Mouse (Mus musculus) kidney, adult 10 weeks (tissue): ENCODE results near the gene Thoc6. TPM values are rescaled to one million over a fixed set of nuclear protein-coding genes. Genes with fewer than 3 reads are reported as not detected.

ENCODE experiments used
- polyA plus RNA-seq: library from polyadenylated mRNA; stranded (reverse); fragments of 350-450 nt; fragmentation: Illumina TruSeq; extraction: RNeasy Lipid Tissue Mini Kit (QIAGEN cat#74804); gene quantifications from one replicate; pipeline ENCODE4 v1.2.3, GENCODE M21; 2014; ENCODE audit warnings: low read depth, low replicate concordance

Gene Thoc6
- polyA plus RNA-seq: 1.8 TPM

DNA sequence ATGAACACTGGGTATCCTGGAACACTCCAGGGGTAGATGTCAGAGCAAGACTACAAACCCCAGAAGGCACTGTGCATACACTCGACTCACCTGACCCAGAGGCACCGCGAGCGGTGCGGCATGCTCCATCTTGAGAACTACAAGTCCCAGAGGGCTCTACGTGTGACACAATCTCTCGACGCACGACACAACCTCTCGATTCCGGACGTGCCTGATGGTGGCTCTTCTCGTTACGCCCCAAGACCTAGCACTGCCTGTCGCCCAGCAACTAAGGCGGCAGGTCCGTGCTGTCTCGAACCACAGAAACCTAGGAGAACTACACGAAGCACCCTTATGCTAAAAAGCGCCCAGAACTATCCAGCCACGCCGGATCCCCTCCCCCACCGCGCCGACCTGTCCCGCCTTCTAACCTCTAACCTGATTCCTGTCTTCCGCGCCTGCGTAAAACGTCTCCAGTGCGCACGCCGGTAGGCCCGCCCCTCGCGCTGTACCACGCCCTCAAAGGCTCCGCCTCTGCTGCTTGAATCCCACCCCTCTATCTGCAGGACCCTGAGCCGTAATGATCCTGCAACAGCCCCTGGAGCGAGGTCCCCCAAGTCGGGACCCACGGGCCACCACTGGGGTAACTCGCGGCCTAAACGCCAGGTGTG is at the start of gene Thoc6, which contains the start of gene Hcfc1r1:
Gene Thoc6 (minus strand): TSS at position 459 of the 650 bp plus-strand sequence.
Gene Hcfc1r1 (plus strand): TSS at position 173 of the 650 bp plus-strand sequence.

DNA sequence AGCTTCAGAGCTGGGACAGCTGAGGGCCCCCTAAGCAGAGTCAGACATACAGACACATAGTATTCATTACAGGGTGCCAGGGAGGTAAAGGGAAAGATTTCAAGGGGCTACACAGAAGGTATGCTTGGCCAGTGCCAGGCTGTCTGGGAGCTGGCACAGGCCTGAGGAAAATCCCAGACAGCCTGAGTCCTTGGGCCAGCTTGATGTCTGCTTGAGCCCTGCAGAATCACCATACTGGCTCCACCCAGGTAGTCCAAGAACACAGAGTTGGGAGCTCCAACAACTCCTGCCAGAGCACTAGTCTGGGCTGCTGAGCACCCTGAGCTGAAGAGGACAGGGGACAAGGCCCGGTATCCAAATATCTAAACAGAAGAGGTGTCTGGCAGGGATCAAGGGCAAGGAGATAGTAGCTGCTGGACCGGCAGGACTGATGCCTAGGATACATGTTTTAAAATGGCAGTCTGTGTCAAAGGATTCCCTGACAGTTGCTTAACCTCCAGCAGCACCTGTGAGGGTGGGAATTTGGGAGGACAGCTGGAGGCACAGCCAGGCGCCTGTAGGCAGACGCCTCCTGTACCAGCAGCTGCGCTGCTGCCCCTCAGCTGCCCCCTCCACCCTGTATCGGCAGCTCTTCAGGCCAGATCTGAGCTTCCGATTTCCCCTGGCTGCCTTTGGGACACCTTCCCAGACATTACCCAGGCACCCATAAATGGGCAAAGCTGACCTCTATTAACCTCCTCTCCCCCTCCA is 48.9 kb upstream of the Thoc6 start, which contains the start of gene 1520401A03Rik:
Gene 1520401A03Rik (minus strand): TSS at position 408 of the 750 bp plus-strand sequence.

DNA sequence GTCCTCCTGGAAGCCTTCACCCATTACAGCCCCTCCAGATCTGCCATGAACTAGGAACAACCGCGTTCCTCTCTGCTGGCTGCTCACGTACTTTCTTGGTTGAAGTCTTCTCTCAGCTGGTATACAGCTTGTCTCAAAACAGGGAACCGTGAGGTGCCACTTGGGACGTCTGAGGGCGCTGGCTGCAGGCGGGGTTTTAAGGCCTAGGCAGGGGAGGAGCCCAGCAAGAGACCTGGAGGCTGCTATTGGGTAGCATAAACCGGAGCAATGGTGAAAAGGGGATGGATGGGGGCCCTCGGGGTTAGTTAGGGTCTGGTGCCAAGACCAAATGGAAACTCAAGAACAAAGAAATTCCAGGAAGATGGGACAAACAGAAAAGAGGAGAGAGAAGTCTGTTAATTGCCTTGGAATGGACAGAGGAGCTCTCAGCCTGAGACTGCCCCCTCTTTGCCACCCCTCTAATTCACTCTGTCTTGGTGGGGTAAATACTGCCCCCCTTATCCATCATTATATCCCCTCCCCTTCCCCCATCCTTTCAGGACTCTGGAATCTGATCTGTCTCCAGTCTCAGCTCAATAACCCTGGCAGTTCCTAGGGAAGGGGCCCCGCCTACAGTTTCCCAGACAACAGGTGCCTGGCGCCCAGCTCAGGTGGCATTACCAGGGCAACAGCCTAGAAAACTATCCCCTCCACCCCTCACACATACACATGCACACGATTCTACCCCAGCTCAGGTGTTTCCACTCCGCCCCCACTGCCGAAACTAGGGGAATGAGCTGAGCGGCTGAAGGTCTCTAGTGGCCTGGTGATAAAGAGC is 10.4 kb upstream of the Thoc6 start, which contains the start of gene Cldn9:
Gene Cldn9 (minus strand): TSS at position 171 of the 817 bp plus-strand sequence.

DNA sequence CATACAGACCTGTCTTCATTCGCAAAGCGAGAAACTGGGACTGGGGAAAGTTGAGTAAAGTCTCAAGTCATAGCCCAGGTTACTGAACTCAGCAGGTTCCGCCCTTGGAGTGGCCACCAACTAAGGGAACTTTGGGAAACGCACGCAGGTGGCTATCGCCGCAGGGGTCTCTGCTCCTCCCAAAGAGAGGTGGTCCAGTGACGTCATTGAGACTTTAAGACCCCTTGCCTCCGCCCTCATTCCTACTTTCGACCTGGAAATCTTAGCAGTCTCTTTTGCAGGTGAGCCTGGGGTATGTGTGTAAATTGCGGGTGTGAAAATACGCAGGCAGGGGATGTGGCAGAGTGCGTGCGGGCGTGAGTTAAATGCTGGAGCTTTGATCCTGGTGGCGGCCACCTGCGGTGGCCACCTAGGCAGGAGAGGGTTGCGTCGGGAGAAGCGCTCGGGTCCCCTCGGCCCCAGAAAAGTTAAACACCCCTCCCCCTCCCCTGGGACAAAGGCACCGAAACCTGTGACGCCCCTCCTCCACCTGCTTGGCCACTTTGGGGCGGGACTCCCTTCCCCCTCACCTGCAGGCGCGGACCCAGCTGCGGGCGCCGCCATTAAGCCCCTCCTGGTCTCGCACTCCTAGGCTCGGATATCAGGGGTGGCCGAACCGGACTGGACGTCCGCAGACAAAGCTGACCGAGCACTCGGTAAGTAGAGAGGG is 5.6 kb upstream of the Thoc6 start, which contains the start of gene Cldn6:
Gene Cldn6 (plus strand): TSS at position 123 of the 709 bp plus-strand sequence.

DNA sequence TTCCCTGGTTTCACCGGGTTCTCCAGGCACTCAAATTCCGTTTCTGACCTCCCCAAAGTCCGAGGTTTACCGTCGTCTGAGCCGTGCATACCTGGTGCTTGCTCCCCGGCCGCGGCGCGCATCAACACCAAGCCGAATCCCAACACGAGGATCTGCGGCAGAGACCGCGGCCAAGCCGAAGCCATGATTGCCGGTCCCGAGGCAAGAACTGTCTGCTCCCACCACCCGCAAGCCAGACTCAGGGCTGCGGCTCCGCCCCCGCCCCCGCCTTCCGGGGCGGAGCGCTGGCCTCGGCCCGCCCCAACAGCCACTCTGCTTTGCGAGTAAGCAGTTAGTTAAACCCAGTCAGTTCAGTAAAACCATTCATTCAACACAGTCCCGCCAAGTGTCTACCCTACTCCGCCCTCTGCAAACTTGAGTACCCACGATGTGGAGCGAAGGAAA is 3.6 kb upstream of the Thoc6 start, which contains the start of gene Tnfrsf12a:
Gene Tnfrsf12a (minus strand): TSS at position 233 of the 444 bp plus-strand sequence.

DNA sequence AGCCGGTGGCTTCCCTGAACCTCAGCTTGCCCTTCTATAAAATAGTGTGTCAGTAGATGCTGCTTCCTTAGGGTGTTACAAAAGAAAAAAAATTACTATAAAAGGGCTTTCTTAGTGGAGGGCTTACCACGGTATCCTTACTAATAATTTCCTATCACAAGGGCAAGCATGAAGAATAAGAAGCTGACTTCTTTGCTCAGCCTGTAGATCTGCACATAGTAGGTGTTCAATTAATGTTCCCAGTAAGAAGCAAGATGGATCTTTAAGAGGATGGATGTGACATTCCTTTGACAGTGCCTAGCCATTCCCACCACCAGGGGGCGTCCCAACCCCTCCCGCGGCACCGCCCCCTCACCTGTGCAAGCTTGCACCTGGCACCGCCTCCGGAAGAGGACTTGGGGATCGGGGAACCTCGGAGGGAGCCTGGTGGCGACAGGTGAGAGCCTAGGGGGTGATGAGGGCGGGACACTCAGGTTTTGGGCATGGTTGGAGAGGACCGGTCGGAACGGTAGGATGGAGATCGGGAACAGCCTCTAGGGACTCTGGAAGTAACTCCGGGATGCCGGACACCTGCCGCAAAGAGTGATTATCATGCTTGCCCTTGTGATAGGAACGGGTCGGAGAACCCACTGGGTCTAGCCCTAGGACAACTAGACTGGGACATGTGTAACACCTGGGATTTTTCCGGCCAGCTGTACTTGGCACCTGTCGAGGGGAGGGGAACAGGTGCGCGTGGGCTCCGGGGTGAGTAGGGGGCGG is 13.4 kb downstream of the Thoc6 start, which contains the start of gene Bicdl2:
Gene Bicdl2 (plus strand): TSS at position 390 of the 759 bp plus-strand sequence.

DNA sequence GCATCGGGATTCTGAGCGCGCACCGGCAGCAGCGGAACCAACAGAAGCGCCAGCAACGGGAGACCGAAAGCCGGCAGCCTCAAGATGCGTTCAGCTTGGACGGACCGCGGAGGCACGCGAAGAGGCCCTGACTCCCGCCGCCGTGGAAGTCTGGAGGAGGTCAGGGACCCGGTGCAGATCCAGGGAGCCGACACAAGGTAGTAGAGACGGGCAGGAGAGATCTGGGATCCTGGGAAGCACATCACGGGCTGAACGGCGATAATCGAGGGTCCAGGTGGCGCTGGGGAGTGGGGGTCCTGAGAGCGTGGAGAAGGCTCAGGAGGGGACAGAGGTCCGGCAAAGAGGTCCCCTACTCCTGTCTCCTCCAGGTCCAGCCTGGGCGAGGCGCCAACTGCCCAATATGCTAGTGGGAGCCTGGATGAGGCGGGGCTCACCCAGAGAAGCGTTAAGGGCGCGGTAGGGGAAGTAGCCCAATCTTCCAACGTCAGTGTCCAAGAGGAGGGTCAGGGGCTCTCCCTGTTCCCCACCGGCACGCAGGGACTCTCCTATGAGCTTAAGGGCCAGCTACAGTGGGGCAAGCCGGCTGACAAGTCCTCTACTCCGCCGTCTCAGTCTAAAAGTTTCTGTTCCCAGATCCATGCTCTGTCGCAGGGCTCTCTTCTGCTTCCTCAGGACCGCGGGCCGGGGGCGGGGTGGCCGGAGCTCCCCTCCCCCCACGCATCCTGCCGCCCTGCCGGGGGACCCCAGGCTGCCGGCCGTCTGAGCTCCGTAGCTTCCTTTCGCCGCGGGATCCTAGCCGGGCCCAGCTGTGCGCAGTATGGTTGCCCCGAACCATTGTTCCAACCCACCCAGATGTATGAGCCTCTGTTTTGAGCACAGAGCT is 28.8 kb downstream of the Thoc6 start, which contains the start of gene Mmp25:
Gene Mmp25 (minus strand): TSS at position 665 of the 883 bp plus-strand sequence.

Other genes starting within 250 kb of the Thoc6 start
- not detected for gene Vmn2r117, start 194.2 kb downstream of the Thoc6 start, polyA plus RNA-seq
- 0.32 TPM for gene Zfp213, start 109.6 kb downstream of the Thoc6 start, polyA plus RNA-seq
- gene Zfp13, start 74.4 kb downstream of the Thoc6 start, polyA plus RNA-seq: not detected
- gene Zscan10, start 73.0 kb downstream of the Thoc6 start, polyA plus RNA-seq: not detected
- gene Mmp25, start 28.6 kb downstream of the Thoc6 start, polyA plus RNA-seq: 0.08 TPM
- gene Bicdl2, start 13.4 kb downstream of the Thoc6 start, polyA plus RNA-seq: 0.28 TPM
- 7.0 TPM for gene Hcfc1r1, start 286 bp downstream of the Thoc6 start, polyA plus RNA-seq
- 0.65 TPM for gene Tnfrsf12a, start 3.6 kb upstream of the Thoc6 start, polyA plus RNA-seq
- gene Cldn6, start 5.4 kb upstream of the Thoc6 start, polyA plus RNA-seq: 0.32 TPM
- gene Cldn9, start 10.1 kb upstream of the Thoc6 start, polyA plus RNA-seq: not detected
- not detected for gene 1520401A03Rik, start 48.9 kb upstream of the Thoc6 start, polyA plus RNA-seq
- not detected for gene Pkmyt1, start 52.5 kb upstream of the Thoc6 start, polyA plus RNA-seq
- 0.65 TPM for gene Paqr4, start 67.0 kb upstream of the Thoc6 start, polyA plus RNA-seq
- not detected for gene Kremen2, start 72.0 kb upstream of the Thoc6 start, polyA plus RNA-seq
- 0.65 TPM for gene Flywch1, start 97.7 kb upstream of the Thoc6 start, polyA plus RNA-seq
- not detected for gene Flywch2, start 112.2 kb upstream of the Thoc6 start, polyA plus RNA-seq
- 69.0 TPM for gene Srrm2, start 116.7 kb upstream of the Thoc6 start, polyA plus RNA-seq
- 12.0 TPM for gene Elob, start 155.3 kb upstream of the Thoc6 start, polyA plus RNA-seq
- gene Prss33, start 162.2 kb upstream of the Thoc6 start, polyA plus RNA-seq: not detected
- not detected for gene Prss32, start 170.0 kb upstream of the Thoc6 start, polyA plus RNA-seq
- not detected for gene Prss41, start 170.3 kb upstream of the Thoc6 start, polyA plus RNA-seq
- not detected for gene Prss21, start 194.2 kb upstream of the Thoc6 start, polyA plus RNA-seq
- not detected for gene Dcpp1, start 207.0 kb upstream of the Thoc6 start, polyA plus RNA-seq
- gene Dcpp2, start 207.0 kb upstream of the Thoc6 start, polyA plus RNA-seq: not detected
- not detected for gene Dcpp3, start 243.6 kb upstream of the Thoc6 start, polyA plus RNA-seq